Mouse (Mus musculus) right cerebral cortex, postnatal 14 days (tissue): ENCODE measurements at regions not wholly inside any gene's neighbourhood (a gene's known extent, or its start where the extent isn't known, plus 50 kb on each side); places are given as distances from the start of the nearest gene placed in this dataset.

Experiments used
- DNase-seq: peaks from one replicate; pipeline ENCODE4 v3.0.0; 2022

DNA sequence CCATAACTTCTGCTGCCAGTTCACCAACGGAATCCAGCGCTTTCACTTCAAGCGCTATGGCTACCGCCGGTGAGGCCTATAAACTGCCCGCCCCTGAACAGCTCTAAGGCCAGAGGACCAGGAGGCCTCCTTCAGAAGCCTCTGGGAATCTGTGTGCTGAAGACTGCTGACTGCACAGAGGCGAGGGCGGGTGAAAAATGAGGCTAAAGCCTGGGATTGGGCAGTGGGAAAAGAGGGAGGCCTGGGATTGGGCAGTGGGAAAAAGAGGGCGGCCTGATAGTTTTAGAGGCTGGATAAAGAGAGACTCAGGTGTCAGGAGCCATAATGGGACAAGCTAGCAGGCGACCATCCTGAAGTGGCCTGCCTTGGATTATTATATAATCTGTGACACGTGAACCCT is 80.8 kb downstream of the Plekhb2 start:
- DNase-seq, result no peak

DNA sequence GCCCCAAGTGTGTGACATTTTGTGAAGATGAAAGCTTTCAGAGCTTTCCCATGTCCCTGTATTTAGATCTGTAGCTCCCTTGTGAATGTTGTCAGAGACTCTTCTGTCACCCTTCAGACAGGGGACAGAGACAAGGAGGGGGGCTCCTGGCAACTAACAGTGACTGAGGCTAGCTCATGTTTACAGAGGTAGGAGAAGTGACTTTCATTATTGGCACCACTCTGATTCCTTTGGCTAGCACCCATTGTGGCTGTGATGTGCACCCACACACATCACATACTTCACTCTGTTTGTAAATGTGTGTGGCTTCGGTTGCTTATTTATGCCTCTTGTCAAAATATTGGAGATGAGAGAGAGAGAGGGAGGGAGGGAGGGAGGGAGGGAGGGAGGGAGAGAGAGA is 93.4 kb downstream of the Plekhb2 start:
- DNase-seq, result no peak

DNA sequence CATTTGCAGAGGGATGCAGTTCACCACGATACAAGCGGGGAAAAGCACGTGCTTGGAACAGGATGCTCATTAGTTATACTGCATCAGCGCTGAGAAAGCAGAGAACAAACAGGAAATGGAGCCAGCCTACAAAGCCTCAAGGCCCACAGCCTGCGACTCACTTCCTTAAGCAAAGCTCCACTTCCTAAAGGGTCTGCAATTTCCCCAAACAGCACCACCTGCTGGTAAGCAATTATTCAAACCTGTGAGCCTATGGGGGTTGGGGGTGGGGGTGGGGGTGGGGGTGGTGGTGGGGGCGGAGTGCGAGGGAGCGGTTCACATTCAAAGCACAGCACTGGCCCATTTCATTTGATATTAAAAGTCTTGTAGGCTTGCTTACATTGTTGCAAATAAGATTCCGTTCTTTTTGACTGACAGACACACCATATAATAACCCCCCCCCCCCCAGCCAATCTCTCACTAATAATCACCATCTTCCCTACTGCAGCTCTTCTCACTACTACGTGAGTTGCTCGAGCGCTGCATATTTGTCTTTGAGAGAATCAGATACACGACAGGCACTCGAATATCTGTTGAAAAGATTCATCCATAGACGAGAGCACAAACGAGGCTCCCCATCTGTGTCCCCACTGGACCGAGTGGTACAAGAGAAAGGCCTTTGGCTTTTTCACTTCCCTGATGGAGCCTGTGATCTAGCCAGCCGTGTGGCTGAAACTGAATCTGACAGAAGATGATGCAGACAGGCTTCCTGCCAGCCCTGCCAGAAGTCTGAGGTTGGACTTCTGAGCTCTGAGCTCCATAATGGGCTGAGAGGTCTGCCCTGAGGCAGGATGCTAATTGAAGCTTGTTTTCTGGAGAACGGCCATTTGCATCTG is 112.1 kb downstream of the Plekhb2 start:
- DNase-seq, result no peak

DNA sequence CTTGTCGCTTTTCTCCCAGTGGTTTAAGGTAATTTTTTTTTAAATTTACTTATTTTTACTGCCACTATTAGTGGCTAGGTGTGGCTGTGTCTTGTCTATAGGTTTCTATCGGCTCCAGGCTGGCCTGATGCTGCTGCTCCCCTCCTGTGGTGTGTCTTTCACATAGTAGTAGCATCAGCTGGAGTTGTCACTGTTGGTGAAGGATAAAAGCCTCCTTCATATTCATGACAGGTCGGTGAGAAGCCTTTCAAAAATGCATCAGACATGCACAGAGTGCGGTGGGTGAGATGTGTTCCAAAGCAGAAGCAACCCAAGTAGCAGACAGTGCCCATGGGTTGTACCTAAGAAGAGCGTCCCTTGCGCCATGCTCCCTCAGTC is 112.7 kb downstream of the Plekhb2 start:
- no peak for DNase-seq

DNA sequence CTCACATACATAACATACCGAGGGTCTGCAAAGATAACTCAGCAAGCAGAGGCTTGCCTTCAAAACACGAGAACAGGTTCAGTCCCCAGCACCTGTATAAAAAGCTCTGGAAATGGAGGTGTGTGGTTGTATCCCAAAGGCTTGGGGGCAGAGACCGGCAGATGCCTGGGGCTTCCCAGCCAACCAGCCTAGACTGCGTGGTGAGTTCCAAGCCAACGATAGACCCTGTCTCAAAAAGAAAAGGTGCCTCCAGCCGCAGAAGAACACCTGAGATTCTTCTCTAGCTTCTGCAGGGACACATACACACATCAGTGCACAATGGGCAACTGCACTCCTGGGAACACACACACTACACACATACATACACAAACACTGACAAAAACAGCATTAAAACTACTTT is 125.0 kb downstream of the Plekhb2 start:
- DNase-seq, result no peak

DNA sequence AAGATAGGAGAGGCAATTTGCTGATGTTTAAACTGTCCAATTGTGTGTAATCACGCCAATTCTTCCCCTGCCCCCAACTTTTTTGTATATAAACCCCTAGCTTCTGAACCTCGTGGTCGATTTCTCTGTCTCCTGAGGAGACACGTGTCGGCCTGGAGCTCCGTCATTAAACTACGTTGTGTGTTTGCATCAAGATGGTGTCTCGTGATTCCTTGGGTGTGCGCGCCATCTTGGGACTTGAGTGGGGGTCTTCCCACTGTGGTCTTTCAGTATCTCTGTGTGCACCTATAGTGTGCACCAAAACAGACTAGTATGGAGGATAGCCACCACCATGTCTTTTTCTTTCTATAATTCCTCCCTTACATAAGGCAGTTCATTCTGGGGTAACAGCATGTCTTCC is 128.4 kb downstream of the Plekhb2 start:
- DNase-seq, result no peak

DNA sequence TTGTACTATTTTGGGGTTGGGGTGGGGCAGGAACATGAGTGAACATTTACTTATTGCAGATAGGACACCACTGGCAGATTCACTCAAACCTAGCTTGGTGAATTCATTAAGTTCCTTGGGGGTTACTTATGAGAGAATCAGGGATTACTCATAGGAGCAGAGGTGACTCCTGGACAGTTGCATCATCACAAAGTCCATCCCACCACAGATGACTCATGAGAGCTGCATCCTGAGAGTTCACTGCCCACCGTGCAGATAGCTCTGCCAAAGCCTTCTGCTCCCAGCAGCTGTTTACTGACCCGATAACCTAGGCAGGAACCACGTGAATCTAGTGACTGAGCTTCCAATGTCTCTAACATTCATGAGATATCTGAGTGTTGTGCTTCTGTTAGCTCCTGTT is 129.6 kb downstream of the Plekhb2 start:
- DNase-seq, result no peak

DNA sequence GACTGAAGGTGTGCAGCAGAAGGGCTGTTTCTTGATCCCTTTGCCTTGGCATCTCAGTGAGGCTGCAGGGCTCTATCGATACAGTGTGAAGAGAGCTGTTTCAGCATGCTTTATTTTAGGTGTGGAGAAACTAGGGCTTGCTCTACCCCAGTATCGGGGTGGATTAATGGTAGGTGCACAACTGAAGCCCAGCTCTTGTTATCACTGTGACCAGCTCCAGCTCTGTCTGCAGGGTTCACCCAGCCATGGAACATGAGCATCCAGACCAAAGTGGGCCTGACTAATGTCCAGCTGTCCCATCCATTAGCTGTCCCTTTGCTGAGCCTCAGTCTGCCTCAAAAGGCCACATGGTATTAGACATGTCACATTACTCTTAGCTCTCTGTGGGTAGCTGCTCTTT is 132.2 kb downstream of the Plekhb2 start:
- DNase-seq, result no peak

DNA sequence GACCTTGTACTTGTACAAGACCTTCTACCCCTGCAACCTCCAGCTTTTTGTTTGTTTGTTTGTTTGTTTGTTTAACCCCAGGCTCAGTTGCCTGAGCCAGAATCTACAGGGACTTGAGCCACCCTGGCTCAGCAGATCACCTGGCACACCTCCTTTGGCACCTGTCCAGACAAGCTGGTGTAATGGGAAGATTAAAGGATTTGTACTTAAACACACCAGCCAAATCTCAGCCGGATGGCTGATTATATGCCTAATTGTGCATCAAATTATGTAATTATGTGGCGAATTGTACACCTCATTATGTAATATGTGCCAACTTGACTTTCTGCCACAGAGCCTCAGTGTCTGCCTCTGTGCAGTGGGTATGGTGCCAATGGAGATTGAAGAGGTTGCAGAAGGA is 133.2 kb downstream of the Plekhb2 start:
- DNase-seq, result no peak

DNA sequence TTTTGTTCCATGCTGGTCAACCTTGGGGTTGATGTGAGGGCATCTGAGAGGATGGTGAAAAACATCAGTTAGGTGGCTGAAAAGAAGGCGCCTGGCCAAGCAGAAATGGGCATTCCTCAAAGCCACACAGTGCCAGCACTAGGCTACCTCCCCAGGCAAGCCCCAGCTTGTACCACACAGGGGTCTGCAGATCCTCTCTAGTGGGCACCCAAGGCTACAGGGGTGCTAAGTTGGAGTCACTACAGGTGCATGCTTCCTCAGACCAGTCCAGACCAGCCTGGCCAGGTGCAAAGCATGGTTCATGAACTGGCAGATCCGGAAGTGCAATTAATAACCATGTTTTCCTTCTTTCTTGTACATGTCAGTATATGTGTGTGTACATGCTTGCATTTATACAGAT is 137.1 kb downstream of the Plekhb2 start:
- no peak for DNase-seq

DNA sequence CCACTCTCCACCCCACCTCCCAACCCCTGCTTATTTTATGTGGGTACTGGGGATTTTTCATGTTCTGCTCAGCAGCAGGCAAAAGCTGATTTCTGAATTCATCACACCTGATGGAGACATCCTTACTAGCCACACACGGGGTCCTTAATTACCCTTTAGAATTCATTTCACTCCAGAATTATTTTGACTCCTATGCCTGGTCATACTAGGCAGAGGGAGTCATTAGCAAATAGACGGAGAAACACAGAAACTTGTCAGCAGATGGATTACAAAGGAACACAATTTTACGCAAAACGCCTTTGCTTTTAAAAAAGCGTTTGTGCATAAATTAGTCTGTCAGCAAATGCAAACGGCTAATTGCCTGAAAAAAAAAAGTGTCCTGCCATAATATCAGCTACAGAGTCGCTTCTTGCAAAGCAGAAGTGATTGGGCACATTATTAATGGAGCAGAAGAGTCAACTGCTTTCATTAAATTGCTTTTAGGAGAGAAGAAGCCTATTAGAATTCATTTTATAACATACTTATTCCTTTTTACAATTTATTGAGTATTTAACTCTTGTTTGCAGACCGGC is 138.0 kb downstream of the Plekhb2 start:
- no peak for DNase-seq

DNA sequence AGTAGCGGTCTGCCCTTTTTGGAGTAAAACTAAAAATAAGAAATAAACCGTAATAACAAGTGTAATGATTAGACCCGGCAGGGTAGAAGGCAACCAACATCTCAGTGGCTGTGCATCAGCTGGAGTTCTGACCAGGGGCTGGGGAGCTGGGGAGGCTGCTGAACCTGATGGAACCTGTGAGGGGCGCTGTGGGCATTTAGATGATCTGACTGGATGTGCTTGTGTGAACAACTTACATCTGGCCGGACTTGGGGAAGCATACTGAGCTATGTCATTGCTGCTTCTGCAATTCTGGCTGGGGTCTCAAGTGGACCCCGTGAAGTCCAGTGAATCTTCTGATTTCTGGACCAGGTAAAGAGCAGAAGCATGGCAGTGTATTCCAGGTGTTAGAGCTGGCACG is 138.4 kb downstream of the Plekhb2 start:
- DNase-seq, result peak; percentile 30

DNA sequence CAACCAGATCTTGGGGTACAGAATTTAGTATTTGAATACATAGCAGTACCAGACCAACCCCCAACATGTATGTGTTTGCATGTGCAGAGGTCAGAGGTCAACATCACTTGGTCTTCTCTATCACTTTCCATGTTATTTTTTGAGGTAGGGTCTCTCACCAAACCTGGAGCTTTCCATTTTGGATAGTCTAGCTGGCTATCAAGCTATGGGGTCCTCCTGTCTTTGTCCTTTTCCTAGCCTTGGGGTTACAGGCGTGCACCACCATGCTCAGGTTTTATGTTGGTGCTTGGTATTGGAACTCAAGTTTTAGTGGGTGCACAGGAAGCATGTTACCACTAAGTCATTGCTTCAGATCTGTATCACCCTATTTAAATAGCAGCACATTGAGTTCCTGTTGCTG is 151.0 kb downstream of the Plekhb2 start:
- DNase-seq, result no peak

DNA sequence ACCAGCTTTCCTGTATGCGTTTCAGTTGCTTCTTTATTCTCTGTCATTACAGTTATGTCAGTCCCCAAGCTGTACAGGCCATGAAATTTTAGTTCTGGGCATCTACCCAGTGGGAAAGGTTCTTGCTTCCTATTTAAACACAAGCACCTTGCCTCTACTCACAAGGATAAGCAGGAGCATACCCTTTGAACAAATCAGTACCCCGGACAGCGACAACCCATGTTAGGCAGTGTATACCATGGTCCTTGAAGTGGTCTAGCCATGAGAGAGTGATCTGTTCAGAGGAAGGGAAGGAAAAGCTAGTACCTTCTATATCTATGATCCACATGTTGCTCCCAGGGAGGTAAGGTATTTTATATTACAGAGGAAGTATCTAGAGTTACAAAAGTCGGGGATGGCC is 167.7 kb downstream of the Plekhb2 start:
- no peak for DNase-seq

DNA sequence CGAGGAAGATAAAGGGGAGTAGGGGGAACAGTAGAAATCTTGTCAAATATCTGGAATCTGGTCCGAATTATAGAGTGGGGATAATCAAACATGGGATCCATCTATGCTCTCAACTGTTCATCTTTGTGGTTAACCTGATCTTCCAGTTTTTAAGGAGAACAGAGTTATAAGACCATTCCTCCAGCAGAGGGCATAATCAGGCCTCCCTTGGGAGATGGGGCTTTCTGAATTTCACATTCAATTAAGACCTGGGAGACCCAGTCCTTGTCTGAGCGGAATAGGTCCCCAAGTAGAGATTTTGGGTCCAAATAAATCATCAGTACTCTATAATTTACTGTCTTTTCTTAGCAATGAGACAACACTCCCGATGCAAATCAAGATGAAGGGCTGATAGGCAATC is 182.8 kb downstream of the Plekhb2 start:
- DNase-seq, result peak; percentile 11

DNA sequence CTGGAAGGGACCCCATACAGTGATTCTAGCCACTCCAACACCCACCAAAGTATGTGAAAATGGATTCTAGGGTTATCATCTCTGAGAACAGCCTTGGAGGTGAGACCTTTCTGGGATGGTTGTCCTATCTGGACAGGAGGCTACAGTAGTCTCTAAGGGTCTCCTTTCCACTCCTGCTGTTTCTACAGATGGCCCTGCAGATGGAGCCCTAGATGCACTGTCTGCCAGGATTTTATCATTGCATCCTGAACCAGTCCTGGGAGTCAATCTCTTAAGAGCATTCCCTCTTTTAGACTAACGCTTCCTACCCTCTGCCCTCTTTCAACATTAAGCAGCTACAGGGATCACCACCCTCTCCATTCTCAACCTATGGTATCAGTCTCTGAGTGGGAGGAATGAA is 223.0 kb downstream of the Plekhb2 start:
- DNase-seq, result no peak

DNA sequence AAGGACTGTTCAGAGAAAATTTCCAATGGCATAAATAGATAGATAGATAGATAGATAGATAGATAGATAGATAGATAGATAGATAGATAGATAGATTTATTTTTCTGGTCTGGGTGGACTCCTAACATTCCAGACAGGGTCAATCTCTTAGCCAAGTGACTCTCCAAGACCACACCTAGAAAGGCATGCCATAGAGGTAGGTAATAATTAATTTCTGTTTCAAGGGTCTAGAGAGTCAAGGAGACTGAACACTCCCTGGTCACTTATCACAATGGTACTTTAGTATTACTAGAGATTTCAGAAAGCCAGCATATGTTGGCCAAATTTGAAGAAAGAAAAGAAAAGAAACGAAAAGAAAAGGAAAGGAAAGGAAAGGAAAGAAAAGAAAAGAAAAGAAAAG is 245.1 kb downstream of the Plekhb2 start:
- no peak for DNase-seq

DNA sequence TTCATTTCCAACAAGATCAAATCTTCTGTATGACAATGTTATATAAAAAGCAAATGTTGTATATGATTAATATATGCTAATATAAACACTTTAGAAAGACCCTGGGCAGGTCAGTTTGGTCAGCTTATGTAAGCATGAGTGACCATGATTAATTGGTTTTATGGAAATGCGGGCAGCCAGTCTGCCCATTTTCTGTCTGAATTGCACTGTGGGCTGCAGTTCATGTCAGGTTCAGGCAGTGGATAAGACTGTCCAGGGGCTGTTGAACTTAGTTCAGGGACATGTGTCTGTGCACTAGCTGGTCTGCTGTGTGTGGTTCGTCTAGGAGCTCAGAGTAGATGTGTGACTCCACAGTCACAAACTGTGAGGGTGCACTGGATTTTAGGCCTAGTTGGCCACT is 246.0 kb downstream of the Plekhb2 start:
- no peak for DNase-seq

DNA sequence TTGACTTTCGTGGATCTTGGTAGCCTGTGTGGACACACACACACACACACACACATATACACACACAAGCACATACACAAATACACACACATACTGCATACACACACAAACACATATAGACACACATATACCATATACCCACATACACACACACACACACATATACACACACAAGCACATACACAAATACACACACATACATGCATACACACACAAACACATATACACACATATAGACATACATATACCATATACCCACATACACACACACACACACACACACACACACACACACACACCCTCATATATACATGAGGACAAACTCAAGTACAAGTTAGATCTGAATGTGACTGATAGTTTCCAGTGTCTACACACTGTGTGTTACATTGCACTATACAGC is 256.9 kb downstream of the Plekhb2 start:
- DNase-seq, result no peak

DNA sequence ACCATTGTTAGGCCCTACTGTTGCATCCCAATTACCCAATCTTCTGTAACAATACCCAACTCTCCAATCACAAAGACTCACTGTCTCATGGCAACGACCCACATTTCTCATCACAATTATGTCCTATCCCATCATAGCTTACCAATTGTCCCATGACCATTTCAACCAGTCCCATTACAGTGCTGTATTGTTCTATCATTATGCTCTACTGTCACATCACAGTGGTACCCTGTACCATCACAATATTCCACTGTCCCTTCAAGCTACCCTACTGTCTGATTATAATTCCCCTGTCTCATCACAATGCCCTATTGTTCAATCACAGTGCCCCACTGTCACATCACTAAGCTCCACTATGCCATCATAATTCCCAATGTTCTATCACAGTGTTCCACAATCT is 260.0 kb downstream of the Plekhb2 start:
- DNase-seq, result no peak

DNA sequence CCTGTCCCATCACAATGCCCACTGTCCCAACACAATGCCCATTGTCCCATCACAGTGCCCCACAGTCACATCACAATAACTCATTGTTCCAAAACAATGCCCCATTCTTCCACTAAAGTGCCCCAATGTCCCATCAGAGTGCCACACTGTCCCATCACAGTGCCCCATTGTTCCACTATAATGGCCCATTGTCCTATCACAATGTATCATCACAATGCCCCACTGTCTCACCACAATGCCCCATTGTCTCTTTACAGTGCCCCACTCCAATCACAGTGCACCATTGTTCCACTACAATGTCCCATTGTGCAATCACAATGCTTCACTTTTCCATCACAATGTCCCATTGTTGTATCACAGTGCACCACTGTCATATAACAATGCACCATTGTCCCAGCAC is 265.7 kb downstream of the Plekhb2 start:
- no peak for DNase-seq

DNA sequence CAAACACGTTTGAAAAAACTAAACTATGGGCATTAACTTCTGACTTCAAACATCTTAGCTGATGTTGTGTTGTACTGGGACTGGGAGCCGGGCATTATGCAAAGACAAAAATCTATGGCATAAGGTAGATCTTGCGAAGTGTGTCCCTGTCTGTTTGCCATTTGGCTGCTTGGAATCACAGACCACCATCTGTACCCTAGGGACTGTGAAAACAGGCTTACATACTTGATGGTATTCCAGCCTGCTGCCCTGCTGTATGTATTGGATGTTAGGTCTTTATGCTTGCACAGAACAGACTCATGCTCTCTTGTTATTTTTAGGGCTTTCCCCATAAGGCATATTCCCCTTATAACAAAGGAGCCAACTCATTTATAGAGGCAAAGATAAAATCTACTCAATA is 288.1 kb downstream of the Plekhb2 start:
- DNase-seq, result no peak

DNA sequence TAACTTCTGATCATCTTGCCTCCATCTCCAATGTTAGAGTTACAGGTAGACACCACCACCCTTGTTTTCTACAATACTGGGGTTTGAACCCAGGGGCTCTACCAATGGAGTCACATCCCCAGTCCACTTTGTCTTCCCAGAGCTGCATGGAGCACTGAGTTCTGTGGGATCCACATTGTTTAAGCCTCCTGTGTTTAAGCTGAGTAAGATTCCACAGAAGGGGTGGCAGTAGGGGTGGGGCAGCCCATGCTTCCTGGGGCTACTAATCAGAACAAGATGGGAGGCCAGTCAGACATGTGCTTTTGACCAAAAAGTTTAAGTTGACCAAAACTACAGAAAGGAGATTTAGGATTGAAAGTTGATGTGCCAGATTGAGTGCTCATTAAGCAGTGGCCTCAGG is 299.3 kb downstream of the Plekhb2 start:
- no peak for DNase-seq

DNA sequence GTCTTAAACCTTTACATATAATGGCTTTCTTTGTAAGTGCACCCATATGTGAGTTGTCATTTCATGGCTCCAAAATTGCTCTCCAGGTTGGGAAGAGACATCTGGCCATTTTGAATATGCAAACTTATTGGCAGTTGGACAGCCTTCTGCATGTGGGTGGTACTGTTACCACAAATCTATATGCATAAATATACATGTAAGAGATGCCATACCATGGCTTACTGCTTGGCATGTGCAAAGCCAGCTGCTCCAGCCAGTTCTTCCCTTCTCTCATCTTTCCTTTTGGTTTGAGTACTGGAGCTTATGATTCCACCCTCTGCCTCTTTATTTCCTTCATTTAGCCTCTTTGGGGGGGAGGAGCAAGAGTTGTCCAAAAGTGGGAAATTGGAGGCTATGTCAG is 312.7 kb downstream of the Plekhb2 start:
- DNase-seq, result peak; percentile 13

DNA sequence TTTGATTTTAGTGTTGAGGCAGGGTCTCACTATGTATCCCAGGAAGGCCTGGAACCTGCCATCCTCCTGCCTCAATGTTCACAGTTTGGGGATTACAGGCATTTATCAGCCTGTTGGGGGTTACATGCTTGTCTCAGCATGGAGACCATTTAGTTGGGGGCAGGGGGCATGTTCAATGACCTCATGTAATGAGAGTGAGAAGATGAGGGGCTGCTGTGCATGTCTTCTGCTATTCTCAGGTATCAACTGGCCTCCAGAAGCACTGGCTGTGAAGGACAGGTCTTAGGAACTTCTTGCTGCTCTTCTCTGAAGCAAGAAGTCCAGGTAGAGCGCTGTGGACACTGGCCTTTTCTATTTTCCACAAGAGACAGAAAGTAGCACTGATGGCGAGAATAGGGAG is 350.9 kb downstream of the Plekhb2 start:
- DNase-seq, result no peak
